Mouse (Mus musculus) CD4-positive naive resting alpha-beta T cell, adult 76 days (primary cell): ENCODE results near the gene Bex1. TPM values are rescaled to one million over a fixed set of nuclear protein-coding genes. Genes with fewer than 3 reads are reported as not detected.

ENCODE experiments used
- total RNA-seq: library from RNA; stranded (reverse); gene quantifications from one replicate; pipeline ENCODE4 v1.2.4, GENCODE M21; 2023

Bex1 gene
- 1.8 TPM for total RNA-seq

DNA sequence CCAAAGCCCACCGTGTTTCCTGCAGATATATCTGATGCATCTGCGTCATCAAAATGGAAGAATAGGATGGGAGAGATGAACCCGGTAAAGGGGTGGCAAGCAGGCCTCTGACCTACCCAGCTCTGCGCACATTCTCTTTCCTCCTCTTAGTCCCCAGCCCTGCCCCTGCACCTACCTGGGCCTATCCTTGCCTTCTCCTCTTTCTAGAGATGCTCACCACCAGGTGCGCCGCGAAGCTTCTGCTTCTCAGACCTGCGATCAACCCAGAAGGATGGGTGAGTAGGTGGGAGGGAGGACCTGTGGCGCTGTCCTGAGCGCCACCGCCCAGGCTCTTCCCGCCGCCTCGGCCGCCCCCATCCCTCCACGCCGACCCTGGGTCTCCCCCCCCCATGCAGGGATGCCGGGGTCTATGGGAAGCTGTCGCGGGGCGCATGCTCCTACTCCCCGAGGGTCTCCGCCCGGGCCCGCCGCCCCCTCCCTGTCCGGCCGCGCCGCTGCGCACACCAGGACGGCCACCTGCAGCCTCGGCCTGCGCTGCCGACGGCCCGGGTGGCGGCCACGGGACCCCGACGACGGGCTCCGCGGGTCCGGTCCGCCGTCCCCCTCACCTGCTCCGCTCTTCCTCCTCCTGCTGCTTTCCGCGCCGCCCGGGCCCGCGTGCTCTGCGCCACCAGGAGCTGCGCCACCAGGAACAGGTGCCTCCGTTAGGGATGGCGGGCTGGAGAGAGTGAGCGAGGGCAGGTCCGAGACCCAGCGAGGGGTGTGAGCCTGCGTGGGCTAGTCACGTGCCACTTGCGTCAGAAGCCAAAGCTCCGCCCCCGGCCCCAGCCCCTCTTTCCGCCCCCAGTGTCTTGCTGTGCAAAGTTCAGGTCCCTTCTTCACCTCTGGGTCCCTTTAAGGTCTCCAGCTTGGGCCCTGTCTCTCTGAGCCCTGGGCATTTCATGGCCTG is at the start of gene Bex1, which contains the start of gene Tceal7:
Bex1 (minus strand) TSS at position 785 of the 949 bp plus-strand sequence.
Tceal7 (plus strand) TSS at position 51 of the 949 bp plus-strand sequence.

DNA sequence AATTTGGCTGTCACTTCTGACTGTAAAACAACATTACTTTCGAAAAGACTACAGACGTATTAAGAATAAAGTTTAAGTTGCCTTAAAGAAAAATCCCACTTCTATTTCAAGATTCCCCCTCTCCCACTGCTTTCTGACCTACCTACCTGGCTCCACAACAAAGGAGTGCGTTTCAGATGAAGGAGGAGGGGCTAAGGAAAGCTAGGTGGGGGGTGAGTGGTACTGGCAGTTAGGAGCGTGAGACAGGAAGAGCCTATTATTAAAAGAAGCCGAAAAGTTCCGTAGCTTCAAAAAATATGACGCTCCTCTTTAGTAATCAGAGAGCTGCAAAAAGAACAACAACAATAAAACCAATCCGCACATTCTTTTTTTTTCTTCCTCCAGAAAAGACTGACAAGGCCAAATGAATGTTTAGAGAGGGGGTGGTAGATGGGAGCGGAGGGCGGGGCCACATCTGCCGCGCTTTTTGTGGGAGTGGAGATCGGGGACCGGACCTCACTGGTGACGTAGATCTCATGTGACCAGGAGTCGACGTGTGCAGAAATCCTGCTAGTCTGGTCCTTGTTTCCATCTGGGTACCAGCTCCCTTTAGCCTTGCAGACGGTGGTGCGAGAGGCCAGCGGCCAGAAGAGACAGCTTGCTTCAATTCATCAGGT is 29.4 kb upstream of the Bex1 start, which contains the start of gene Tceal9:
Tceal9 (plus strand) TSS at position 506 of the 656 bp plus-strand sequence.

DNA sequence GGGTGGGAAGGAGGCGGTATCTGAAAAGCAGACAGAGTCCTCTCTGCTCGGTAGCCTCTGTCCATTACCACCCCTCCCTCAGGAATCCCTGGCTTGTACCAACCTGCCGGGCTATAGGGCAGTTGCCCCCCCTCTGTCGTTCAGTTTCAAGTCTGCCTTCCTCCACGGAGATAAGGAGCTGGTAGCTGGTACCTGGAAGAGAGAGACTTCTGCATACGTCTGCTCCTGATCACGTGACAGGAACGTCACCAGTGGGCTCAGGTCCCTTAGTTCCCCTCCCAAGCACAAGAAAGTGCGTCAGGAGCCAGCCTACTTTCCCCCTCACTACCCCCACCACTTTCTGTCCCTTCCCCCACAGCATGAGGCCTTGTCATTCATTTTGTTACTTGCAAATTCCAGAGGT is 11.6 kb downstream of the Bex1 start, which contains the start of gene Tceal5:
Tceal5 (minus strand) TSS at position 213 of the 403 bp plus-strand sequence.

DNA sequence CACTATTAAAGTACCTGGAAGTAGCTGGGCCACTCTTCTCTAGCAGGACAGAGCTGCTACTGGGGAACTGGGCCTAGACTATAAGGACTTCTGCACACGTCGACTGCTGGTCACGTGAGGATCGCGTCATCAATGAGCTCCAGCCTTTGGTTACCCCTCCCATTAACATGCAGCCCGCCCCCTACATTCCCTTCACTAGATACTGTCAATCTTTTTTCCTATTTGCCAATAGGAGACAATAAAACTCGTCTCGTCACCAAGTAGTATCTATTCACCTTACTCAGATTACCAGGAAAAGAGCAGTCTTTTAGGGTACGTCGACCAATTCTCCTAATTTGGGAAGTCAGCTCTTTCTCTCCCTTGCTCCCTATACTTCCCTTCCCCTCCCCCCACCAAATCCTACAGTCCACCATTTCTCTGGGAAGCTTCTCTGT is 43.2 kb downstream of the Bex1 start, which contains the start of gene Tceal8:
Tceal8 (minus strand) TSS at position 225 of the 434 bp plus-strand sequence.

Other genes starting within 250 kb of the Bex1 start
- 3.7 TPM for gene Arxes2, start 221.7 kb downstream of the Bex1 start, total RNA-seq
- not detected for gene Arxes1, start 182.1 kb downstream of the Bex1 start, total RNA-seq
- 3.1 TPM for gene Bex2, start 147.3 kb downstream of the Bex1 start, total RNA-seq
- gene Nxf3, start 130.3 kb downstream of the Bex1 start, total RNA-seq = not detected
- gene Bex4, start 76.5 kb downstream of the Bex1 start, total RNA-seq = not detected
- not detected for gene Tceal8, start 43.2 kb downstream of the Bex1 start, total RNA-seq
- gene Tceal5, start 11.6 kb downstream of the Bex1 start, total RNA-seq = not detected
- not detected for gene Tceal7, start 734 bp downstream of the Bex1 start, total RNA-seq
- 45.1 TPM for gene Tceal9, start 29.6 kb upstream of the Bex1 start, total RNA-seq
- gene Bex3, start 54.7 kb upstream of the Bex1 start, total RNA-seq = 93.4 TPM